Mouse (Mus musculus) limb, embryonic 11.5 days (tissue): ENCODE results near the gene Dusp7. TPM values are rescaled to one million over a fixed set of nuclear protein-coding genes. Genes with fewer than 3 reads are reported as not detected.
A peak's percentile ranks its signal among the peaks of the same experiment; 100 is the strongest.

ENCODE experiments used
- ATAC-seq: fragments of 200-750 bp; cut with Nextera tagmentation; 2 replicates; pipeline ENCODE4 v1.8.0; 2017; ENCODE audit warnings: low read depth; ENCODE audit not compliant: insufficient number of reproducible peaks, low FRiP score, low TSS enrichment
- DNase-seq: peaks from one replicate; pipeline ENCODE4 v3.0.0-alpha.2; 2015; ENCODE audit warnings: low spot score
- H3K27ac ChIP-seq: fragments of 300-500 bp; sonication (generic); replicated peaks from 2 replicates; pipeline ENCODE4 v1.5.1; 2014; ENCODE audit warnings: low read depth, mild to moderate bottlenecking, low read length
- H3K27me3 ChIP-seq: fragments of 300-500 bp; sonication (generic); 2 replicates; pipeline ENCODE4 v1.6.1; 2014; ENCODE audit warnings: mild to moderate bottlenecking, low read length, mixed read lengths; ENCODE audit not compliant: control insufficient read depth, insufficient read depth
- H3K36me3 ChIP-seq: fragments of 300-500 bp; sonication (generic); 2 replicates; pipeline ENCODE4 v1.6.1; 2014; ENCODE audit warnings: mild to moderate bottlenecking, low read length, moderate library complexity, mixed read lengths; ENCODE audit not compliant: control insufficient read depth, insufficient read depth
- H3K4me1 ChIP-seq: fragments of 300-500 bp; sonication (generic); 2 replicates; pipeline ENCODE4 v1.6.1; 2014; ENCODE audit warnings: low read length, mixed read lengths; ENCODE audit not compliant: control insufficient read depth, insufficient read depth
- H3K4me2 ChIP-seq: fragments of 300-500 bp; sonication (generic); 2 replicates; pipeline ENCODE4 v1.6.1; 2014; ENCODE audit warnings: low read depth, mild to moderate bottlenecking, moderate library complexity; ENCODE audit not compliant: severe bottlenecking
- H3K4me3 ChIP-seq: fragments of 300-500 bp; sonication (generic); 2 replicates; pipeline ENCODE4 v1.5.1; 2014; ENCODE audit warnings: low read depth, low read length
- H3K9ac ChIP-seq: fragments of 300-500 bp; sonication (generic); 2 replicates; pipeline ENCODE4 v1.6.1; 2014; ENCODE audit warnings: mild to moderate bottlenecking, low read length
- H3K9me3 ChIP-seq: fragments of 300-500 bp; sonication (generic); 2 replicates; pipeline ENCODE4 v1.6.1; 2016; ENCODE audit warnings: low read length; ENCODE audit not compliant: control insufficient read depth
- WGBS: fragments of 180-500 bp; shearing (Covaris S2); extraction: QIAGEN DNeasy Blood & Tissue Kit; methylation state at CpG from one replicate; pipeline ENCODE4 v1.1.7; 2014; 5-methylcytosine and 5-hydroxymethylcytosine counted together
- polyA plus RNA-seq: library from polyadenylated mRNA; unstranded; fragments of >200 nt; fragmentation: Nextera tagmentation; extraction: Ambion mirVana; gene quantifications from 2 replicates; pipeline ENCODE4 v1.2.1, GENCODE M21; 2014

Dusp7 gene
- polyA plus RNA-seq, 1 experiment from 2014 or later, result 63.4 TPM

- no peaks in the 10 kb centered on the region for H3K27me3 ChIP-seq
- H3K9ac ChIP-seq, result no peak overlapping the region
- no peak overlapping the region for H3K4me3 ChIP-seq
- H3K4me1 ChIP-seq, result peaks cover 13% of the 10 kb centered on the region
- H3K36me3 ChIP-seq, result no peaks in the 10 kb centered on the region
- no peak overlapping the region for H3K4me2 ChIP-seq
- no peak for DNase-seq
- 77% methylated on average over 9 of the region's 9 CpGs for WGBS
- no peak for ATAC-seq
- H3K27ac ChIP-seq, result no peak overlapping the region
- H3K9me3 ChIP-seq, result no peaks in the 10 kb centered on the region
Observed at GRCm38 (mm10) chr9:106411091-106411594, 42.7 kb downstream of the Dusp7 start.

- Histone ChIP-seq H3K9me3 (no peaks in the 10 kb centered on the region), H3K4me2 (no peak overlapping the region), H3K36me3 (no peaks in the 10 kb centered on the region), H3K27ac (no peak overlapping the region), H3K27me3 (no peaks in the 10 kb centered on the region), H3K9ac (no peak overlapping the region), H3K4me1 (peaks cover 10% of the 10 kb centered on the region), H3K4me3 (no peak overlapping the region)
- no peak for ATAC-seq
- 72% methylated on average over 6 of the region's 6 CpGs for WGBS
- DNase-seq, result no peak
Observed at GRCm38 (mm10) chr9:106411729-106412128, 43.3 kb downstream of the Dusp7 start.

- H3K4me2 ChIP-seq, result no peak overlapping the region
Observed at GRCm38 (mm10) chr9:106412210-106412609, 43.8 kb downstream of the Dusp7 start.

GRCm38 (mm10) chr9:106413606-106414005 is 45.2 kb downstream of the Dusp7 start:
- Histone ChIP-seq H3K4me3 (no peak overlapping the region), H3K4me1 (peaks cover 24% of the 10 kb centered on the region), H3K27ac (no peak overlapping the region), H3K9ac (no peak overlapping the region), H3K27me3 (no peaks in the 10 kb centered on the region), H3K4me2 (no peak overlapping the region), H3K36me3 (no peaks in the 10 kb centered on the region), H3K9me3 (no peaks in the 10 kb centered on the region)
- DNase-seq (no peak), ATAC-seq (no peak)
- WGBS, result 79% methylated on average over 5 of the region's 5 CpGs

More at GRCm38 (mm10) chr9:106412210-106412609, 43.8 kb downstream of the Dusp7 start:
- no peaks in the 10 kb centered on the region for H3K9me3 ChIP-seq
- H3K4me1 ChIP-seq, result peaks cover 10% of the 10 kb centered on the region
- no peak for ATAC-seq
- no peak overlapping the region for H3K4me3 ChIP-seq
- no peaks in the 10 kb centered on the region for H3K27me3 ChIP-seq
- no peak for DNase-seq
- no peak overlapping the region for H3K9ac ChIP-seq
- H3K36me3 ChIP-seq, result no peaks in the 10 kb centered on the region
- WGBS, result 75% methylated on average over 3 of the region's 3 CpGs
- 0 out of 2 replicates have a peak overlapping the region, but pooled peaks have one; percentile 3 for H3K27ac ChIP-seq

- 79% methylated on average over 6 of the region's 6 CpGs for WGBS
- Histone ChIP-seq H3K9ac (no peak overlapping the region), H3K9me3 (no peaks in the 10 kb centered on the region), H3K4me2 (no peak overlapping the region), H3K4me3 (no peak overlapping the region), H3K4me1 (peaks cover 32% of the 10 kb centered on the region), H3K27me3 (no peaks in the 10 kb centered on the region), H3K27ac (no peak overlapping the region), H3K36me3 (no peaks in the 10 kb centered on the region)
- DNase-seq (no peak), ATAC-seq (no peak)
Observed at GRCm38 (mm10) chr9:106416826-106417225, 48.4 kb downstream of the Dusp7 start.

- Histone ChIP-seq H3K36me3 (no peaks in the 10 kb centered on the region), H3K4me3 (peak overlapping the region; percentile 23), H3K27ac (peak overlapping the region; percentile 52; the same call in 1 of the 2 replicates), H3K9me3 (no peaks in the 10 kb centered on the region), H3K4me2 (peak overlapping the region; percentile 48), H3K9ac (peak overlapping the region; percentile 55), H3K4me1 (peaks cover 32% of the 10 kb centered on the region), H3K27me3 (no peaks in the 10 kb centered on the region)
- peak; percentile 14; the same call in 1 of the 2 replicates for ATAC-seq
- peak; percentile 82 for DNase-seq
- WGBS, result 17% methylated on average over 29 of the region's 29 CpGs
Observed at GRCm38 (mm10) chr9:106417841-106418625, 49.6 kb downstream of the Dusp7 start.

- DNase-seq (peak; percentile 42), ATAC-seq (0 out of 2 replicates have a peak, but pooled peaks have one; percentile 17)
- no peaks in the 10 kb centered on the region for H3K27me3 ChIP-seq
- H3K9ac ChIP-seq, result no peak overlapping the region; the same call in 1 of the 2 replicates
- no peak overlapping the region; the same call in 1 of the 2 replicates for H3K27ac ChIP-seq
- H3K4me3 ChIP-seq, result no peak overlapping the region
- no peaks in the 10 kb centered on the region for H3K36me3 ChIP-seq
- peaks cover 32% of the 10 kb centered on the region for H3K4me1 ChIP-seq
- no peaks in the 10 kb centered on the region for H3K9me3 ChIP-seq
- peak overlapping the region; percentile 10 for H3K4me2 ChIP-seq
- 0% methylated on average over 2 of the region's 2 CpGs for WGBS
Observed at GRCm38 (mm10) chr9:106420608-106421007, 52.2 kb downstream of the Dusp7 start.

- WGBS, result 8% methylated on average over 17 of the region's 18 CpGs
- ATAC-seq, result peak; percentile 24; the same call in 1 of the 2 replicates
- Histone ChIP-seq H3K4me2 (peak overlapping the region; percentile 21), H3K27me3 (no peaks in the 10 kb centered on the region), H3K4me1 (peaks cover 32% of the 10 kb centered on the region), H3K9ac (no peak overlapping the region; the same call in 1 of the 2 replicates), H3K4me3 (no peak overlapping the region), H3K27ac (peak overlapping the region; percentile 59; the same call in 1 of the 2 replicates), H3K36me3 (no peaks in the 10 kb centered on the region), H3K9me3 (no peaks in the 10 kb centered on the region)
- DNase-seq, result peak; percentile 46
Observed at GRCm38 (mm10) chr9:106421033-106421864, 52.8 kb downstream of the Dusp7 start.
